Mouse (Mus musculus) left cerebral cortex, adult 18-20 months (tissue): ENCODE data around the gene Adra2b. TPM values are rescaled to one million over a fixed set of nuclear protein-coding genes. Genes with fewer than 3 reads are reported as not detected.

Source experiments
- DNase-seq, 2 experiments: peaks; one replicate each; pipeline ENCODE4 v3.0.0; 2021 to 2022; ENCODE audit warnings: low spot score in 2 of 2, mixed read lengths in 1 of 2
- long read RNA-seq, 2 experiments: library from polyadenylated mRNA; stranded (forward); transcript quantifications; one replicate each; pipeline ENCODE4 v2.0.0; 2021
- total RNA-seq, 2 experiments: library from RNA; stranded (reverse); gene quantifications; 2 replicates each; pipeline ENCODE4 v1.2.3; 2021

The Adra2b gene
- total RNA-seq: 1 to 10 TPM in 1 of 2 experiments, under 1 TPM in 1; 0.60 to 1.0 TPM
- long read RNA-seq, experiment 1, full-length matches to known transcripts: 2 of 2 reads
- long read RNA-seq, experiment 1, partial matches to known transcripts: 0 of 2 reads
- long read RNA-seq, experiment 1, other reads (novel, unspliced or antisense): 0 of 2 reads
- long read RNA-seq, experiment 2: 0 reads

- peak; percentile 83 to 89 for DNase-seq
These were observed at the start of gene Adra2b for GRCm38 (mm10) chr2:127362459-127363281. Adra2b (plus strand) TSS chr2:127363208.

DNA sequence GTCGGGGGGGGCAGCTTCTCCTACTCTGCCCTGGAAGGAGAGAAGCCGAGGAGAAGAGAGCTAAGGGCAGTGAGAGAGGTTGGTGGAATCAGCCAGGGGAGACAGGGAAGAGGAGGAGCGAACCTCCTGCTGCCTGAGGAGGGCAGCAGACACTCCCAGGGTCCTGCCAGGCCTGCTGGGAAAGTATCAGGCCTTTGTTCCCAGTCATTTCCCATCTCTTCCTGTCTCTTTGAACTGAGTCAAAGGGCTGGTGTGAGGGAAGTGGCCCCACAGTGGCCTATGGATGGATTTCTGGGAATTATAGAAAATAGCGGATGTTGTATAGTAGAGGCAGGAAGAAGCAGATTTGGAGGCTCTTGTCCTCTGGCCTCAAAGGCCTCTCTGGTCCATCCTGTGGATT, 49.1 kb upstream of the Adra2b start:
- no peak for DNase-seq

DNA sequence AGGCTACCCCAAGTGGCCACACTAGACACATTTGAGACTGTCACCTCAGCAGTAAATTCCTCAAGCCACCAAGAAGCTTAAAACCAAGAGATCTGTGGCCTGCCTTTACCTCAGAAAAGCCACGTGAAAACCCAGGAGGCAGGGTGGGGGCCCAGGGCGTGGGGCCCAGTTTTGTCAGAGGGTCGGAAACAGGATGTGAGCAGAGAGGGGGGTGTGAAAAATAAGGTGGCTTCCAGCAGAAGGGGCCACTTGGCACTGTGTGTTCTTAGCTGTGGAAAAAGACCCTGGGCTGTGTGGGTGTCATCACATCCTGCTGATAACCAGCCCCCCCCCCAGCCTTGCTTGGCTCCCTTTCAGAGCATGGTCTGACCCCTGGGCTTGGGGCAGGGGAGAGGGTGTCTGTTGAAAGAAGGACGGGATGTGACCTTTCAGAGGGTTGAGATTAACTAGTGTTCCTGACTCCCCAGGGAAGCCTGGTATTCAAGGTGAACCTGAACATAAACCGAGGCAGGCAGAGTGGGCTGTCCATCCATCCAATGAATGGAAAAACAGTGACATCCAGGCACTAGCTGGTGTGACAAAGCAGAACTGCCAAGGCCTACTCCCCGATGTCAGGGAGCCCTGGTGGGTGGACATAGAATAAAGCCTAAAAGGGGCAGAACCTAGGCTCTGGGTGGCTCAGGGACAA, 48.4 kb upstream of the Adra2b start:
- no peak for DNase-seq

- DNase-seq: no peak
These were observed 47.9 kb upstream of the Adra2b start for GRCm38 (mm10) chr2:127315155-127315470.

DNA sequence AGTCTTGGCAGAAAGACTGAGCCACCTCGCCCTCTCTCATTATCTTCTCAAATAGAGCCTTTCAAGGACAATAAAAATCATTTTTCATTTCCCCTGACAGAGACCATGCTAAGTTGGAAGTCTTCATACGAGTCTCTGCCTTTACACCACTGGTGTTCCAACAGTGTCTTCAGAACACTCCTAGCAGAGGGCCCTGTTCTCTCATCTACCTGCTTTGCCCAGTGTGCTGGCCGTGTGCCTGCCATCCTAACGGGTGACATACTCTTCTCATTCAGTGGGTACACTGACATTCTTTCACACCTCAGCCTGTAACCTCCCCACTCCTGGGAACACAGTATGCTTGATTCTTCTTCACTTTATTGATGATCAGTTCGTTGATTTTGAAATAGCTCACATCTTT, 46.6 kb upstream of the Adra2b start:
- no peak for DNase-seq

GRCm38 (mm10) chr2:127318136-127318535, 44.9 kb upstream of the Adra2b start:
- no peak for DNase-seq

- DNase-seq: no peak
These were observed 43.9 kb upstream of the Adra2b start for GRCm38 (mm10) chr2:127319071-127319470.

- no peak for DNase-seq
These were observed 40.2 kb upstream of the Adra2b start for GRCm38 (mm10) chr2:127322671-127323285.

DNA sequence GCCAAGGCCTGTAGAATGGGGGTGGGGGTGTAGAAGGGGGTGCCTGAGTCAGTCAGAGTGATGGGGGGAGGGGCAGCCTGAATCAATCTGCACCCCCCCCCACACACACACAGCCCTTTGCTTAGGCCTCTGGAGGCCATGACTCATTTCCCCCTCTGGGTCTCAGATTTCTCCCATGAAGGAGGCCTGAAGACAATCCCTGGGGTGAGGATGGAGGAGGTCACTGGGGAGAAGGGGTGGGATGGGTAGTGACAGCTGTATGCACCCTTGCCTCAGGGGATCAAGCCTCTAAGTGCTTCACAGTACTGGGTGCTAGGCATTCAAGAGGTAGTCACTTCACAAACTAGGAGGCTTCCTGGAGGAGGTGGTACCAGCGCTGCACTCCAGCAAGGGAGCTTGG, 39.3 kb upstream of the Adra2b start:
- no peak for DNase-seq

GRCm38 (mm10) chr2:127324456-127324855, 38.6 kb upstream of the Adra2b start:
- no peak for DNase-seq

- no peak for DNase-seq
These were observed 34.7 kb upstream of the Adra2b start for GRCm38 (mm10) chr2:127328090-127328851.

- peak in 1 of 2 experiments; percentile 28 for DNase-seq
These were observed 30.0 kb upstream of the Adra2b start for GRCm38 (mm10) chr2:127332807-127333570.

GRCm38 (mm10) chr2:127333945-127334603, 28.9 kb upstream of the Adra2b start:
- DNase-seq: no peak

DNA sequence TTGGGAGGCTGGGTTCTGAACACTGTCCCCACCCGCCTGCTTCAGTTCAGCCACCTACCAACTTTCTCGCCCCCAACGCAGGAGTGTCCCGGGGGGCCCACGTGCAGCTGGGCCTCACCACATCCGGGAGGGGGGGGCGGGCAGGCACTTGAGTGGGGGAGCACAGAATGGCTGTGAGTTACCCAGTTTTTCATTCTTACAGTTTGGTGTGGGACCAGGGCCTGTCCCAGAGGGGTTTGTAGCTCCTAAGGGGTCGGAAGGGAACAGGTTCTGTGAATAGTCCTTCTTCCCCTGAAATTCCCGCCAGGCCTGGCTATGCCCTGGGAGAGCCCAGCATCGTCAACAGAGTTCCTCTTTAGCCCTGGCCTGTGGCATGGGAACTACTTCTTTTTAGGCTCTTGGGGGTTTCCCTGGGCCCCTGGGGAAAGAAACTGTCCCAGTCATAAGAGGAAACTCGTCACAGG, 27.9 kb upstream of the Adra2b start:
- DNase-seq: no peak

DNA sequence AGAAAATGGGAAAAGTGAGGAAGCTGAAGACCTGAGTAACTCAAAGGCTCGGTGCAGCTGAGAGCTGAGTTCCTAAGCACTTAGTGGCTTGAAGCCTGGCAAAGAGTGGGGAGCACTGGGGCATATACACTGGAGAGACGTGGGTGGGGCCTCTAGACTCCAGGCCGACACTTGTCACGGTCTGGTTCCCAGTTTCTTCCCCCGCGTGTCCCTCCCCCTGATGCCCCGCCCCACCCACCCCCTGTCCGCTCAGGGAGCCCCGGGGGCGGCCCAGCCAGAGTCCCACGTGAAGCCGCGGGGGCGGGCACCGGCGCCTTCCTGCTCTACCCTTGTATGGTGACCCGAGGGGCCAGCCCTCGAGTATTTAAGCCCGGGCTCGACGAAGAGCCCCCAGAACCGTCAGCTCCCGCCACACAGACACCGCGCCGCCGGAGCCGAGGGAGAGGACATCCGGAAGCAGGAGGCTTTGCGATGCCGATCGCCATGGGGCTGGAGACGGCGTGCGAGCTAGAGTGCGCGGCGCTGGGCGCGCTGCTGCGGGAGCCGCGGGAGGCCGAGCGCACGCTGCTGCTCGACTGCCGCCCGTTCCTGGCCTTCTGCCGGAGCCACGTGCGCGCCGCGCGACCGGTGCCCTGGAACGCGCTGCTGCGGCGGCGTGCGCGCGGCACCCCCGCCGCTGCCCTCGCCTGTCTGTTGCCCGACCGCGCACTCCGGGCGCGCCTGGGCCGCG, 27.1 kb upstream of the Adra2b start, which contains the start of gene Dusp2:
TSS of gene Dusp2 (plus strand) at position 393 of the 730 bp plus-strand sequence.
- peak; percentile 66 to 77 for DNase-seq

DNA sequence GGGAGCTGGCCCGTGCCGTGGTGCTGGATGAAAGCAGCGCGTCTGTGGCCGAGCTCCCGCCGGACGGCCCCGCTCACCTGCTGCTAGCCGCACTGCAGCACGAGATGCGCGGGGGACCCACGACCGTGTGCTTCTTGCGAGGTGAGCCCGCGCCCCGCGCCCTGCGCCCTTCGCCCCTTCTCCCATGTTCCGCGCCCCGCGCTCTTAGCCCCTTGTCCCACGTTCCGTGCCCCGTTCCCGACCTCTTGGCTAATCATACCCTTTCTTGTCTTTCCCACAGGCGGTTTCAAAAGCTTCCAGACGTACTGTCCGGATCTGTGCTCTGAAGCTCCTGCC, 26.5 kb upstream of the Adra2b start:
- no peak for DNase-seq

DNA sequence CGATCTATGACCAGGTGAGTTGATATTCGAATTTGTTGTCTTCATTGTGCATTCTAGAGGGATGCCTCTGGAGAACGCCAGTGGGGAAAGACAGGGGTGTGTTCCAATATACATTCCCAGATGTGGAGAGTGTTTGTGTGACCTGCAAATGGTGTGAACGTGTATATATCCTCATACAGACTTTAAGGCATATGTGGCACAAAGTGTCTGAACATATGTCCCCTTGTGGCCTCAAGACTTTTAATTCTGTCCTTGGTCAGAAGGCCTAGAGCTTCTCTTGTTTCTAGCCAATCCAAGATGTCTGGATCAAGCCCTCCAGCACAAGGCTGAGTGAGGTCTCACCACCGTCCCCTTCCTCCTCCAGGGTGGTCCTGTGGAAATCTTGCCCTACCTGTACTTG, 26.1 kb upstream of the Adra2b start:
- DNase-seq: no peak

DNA sequence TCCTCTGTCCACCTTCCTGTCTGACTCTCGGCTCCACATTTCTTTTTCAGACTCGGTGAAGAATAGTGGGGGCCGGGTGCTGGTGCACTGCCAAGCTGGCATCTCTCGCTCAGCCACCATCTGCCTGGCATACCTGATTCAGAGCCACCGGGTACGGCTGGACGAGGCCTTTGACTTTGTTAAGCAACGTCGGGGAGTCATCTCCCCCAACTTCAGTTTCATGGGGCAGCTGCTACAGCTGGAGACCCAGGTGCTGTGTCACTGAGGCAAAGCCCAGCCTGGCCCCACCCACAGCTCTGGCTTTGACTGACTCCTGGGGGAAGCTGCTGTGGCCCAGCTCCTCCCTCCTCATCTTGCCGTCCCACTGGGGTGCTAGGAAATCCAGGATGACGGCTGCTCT, 25.5 kb upstream of the Adra2b start:
- peak; percentile 23 to 39 for DNase-seq

DNA sequence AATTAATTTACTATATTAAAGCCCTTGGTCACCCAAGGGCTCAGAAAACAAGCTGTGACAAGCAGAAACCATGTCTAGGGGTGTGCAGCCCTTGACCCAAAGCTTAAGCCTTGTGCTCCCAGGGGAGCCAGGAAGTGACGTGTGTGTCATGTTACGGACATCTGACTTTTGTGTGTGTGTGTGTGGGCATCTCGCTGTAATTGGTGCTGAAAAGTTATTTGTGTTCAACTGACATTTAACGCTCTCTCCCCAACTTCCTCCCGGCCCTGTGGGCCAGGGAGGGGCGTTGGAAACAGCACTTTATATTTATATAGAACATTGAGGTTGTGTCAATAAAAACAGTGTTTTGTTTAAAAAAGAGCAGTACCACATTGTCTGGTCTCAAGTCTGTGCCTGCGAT, 25.0 kb upstream of the Adra2b start:
- DNase-seq: no peak
